Mouse (Mus musculus) regulatory T cell (primary cell): ENCODE data around the gene Vmn1r196.
"Not testable (repeated sequence)": the region's sequence is repeated elsewhere in the genome, so short reads cannot be mapped to it uniquely, and the experiment has no call there.

Source experiments
- in situ Hi-C: fragments of 300-600 bp; cut with MboI, MseI; formaldehyde crosslinking; loops from one replicate; pipeline ENCODE4 v1.15.1; 2025; ENCODE audit warnings: high pct_unique_total_duplicates

The Vmn1r196 gene

DNA sequence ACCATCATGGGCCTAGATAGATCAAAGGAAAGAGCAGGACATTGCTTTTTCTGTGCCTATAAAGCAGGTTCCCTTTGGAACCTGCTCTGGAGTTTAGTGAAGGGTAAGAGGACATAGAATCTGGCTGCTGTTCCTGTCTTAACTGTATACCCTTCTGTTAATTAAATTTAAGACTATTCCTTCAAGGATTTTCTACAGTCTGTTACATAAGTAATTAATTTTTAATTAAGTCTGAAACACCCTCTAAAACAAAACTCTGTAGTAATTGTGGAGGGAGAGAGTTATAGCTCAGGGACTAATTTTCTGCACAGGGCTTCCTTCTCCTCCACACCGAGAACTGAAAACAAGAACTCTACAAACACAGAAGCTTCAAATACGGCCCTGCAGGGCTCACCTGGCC, at the start of gene Vmn1r196:
Gene Vmn1r196, plus strand, starts transcription at position 301 of the 400 bp plus-strand sequence.
- in situ Hi-C loops = no loop called here

DNA sequence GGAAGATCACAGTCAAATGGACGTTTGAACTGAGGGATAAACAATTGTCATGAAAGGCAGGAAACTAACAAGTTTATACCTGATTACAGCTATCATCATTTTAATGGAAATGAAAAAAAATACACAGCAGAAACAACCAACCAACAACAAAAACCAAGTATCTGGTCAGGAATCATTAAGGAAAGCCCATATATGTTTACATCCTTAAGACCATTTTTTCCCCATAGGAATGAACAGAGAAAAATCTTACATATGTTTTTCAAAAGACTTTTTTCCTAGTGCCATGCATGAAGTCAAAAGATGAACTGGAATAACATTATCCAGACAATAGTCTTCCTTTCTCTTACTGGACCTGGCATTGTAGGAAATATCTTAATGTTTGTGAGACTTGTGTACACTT, 45.8 kb upstream of the Vmn1r196 start, which contains the start of gene Vmn1r194:
Gene Vmn1r194, plus strand, starts transcription at position 301 of the 400 bp plus-strand sequence.
- in situ Hi-C loops = no loop called here

GRCm38 (mm10) chr13:22270222-22270621, 19.5 kb upstream of the Vmn1r196 start, which contains the start of gene Vmn1r195:
Gene Vmn1r195 (plus strand): TSS chr13:22270522.
- in situ Hi-C loops = not testable (repeated sequence)

DNA sequence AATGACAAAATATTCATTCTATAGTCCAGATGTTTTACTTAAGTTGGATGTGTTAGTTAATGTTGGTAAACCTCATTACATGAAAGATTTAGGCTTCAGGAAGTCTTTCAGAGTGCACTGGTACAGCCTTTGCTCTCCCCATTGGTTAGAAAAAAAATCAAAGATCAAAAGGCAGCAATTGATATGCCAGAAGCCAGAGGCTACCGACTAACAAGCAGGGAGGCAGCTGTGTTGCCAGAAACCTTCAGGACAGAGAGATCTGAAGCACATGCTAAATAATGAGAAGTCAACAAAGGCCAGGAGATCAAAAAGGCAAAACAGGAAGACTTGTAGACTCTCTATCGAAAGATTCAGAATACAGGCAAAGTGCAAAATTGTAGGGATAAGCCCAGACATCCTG, 18.0 kb upstream of the Vmn1r196 start:
- in situ Hi-C loops = no loop called here

- in situ Hi-C loops = no loop called here
Measured at GRCm38 (mm10) chr13:22284578-22284977, 5.1 kb upstream of the Vmn1r196 start.

- in situ Hi-C loops = not testable (repeated sequence)
Measured at GRCm38 (mm10) chr13:22308075-22308474, 18.4 kb downstream of the Vmn1r196 start.

DNA sequence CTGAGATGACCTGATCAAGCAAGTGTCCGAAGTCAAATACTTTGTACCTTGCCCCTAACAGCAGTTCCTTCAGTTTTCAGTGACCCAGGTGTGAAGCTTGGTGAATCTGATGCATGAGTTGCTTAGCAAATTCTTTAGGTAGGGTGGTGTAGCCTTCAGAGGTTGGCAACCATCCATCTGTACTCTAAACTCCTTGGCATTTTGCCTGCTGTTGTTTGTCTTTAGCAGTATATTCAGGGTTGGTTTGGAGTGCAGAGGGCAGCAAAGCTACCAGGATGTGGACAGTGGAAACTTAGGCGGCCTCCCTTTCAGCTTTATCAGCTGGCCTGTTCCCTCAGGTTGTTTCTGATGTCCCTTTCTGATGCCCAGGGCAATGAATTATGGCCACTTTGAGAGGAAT, 25.6 kb downstream of the Vmn1r196 start:
- in situ Hi-C loops = no loop called here

- in situ Hi-C loops = no loop called here
Measured at GRCm38 (mm10) chr13:22317366-22317765, 27.6 kb downstream of the Vmn1r196 start.

GRCm38 (mm10) chr13:22320091-22320490, 30.4 kb downstream of the Vmn1r196 start:
- in situ Hi-C loops = no loop called here

DNA sequence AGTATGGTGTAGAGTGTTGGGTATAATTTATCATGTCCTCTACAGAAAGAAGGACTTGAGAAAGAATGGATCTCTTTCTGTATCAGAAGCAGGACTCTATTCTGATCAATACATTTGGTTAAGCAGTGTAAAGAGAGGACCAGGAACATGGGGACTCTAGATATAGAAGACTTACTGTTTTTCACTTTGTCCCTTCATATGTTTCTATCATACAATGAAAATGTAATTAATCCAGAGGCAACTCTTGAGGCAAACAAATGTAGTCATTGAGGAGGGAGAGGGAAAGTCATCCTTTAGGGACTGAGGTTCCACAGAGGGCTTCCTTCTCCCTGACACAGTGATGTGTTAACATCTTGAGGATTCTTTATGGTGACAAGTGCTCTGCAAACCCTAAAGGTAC, 34.6 kb downstream of the Vmn1r196 start, which contains the start of gene Vmn1r197:
Gene Vmn1r197, plus strand, starts transcription at position 301 of the 400 bp plus-strand sequence.
- in situ Hi-C loops = no loop called here

DNA sequence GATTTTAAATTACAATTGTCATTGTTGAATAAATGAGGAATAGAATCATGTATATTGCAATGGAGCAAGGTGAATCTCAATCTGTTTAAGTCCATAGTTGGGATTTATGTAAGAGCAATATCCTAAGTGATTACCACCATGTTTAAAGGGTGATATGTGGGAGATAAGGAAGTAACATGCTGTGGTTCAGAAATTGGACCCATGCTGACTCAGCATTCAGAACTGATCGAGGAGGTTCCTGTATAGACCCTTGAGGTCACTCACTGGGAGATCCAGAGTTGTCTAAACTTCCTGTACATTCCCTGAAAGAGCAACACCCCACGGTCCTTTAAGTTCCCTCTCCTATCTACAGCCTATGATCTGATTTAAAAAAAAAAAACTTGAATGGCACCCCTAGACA, 43.5 kb downstream of the Vmn1r196 start:
- in situ Hi-C loops = no loop called here

DNA sequence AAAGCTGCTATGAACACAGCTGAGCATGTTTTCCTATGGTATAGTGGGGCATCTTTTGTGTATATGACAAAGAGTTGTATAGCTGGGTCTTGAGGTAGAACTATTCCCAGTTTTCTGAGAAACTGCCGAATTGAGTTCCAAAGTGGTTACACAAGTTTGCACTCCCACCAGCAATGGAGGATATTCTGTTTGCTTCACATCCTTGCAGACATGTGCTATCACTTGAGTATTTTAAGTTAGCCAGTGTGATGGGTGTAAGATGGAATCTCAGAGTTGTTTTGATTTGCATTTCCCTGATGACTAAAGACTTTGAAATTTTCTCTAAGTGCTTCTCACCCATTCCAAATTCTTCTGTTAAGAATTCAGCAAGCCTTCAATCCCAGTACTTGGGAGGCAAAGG, 45.8 kb downstream of the Vmn1r196 start:
- in situ Hi-C loops = no loop called here
